Mouse (Mus musculus): ENCODE measurements around the gene Trpv3. TPM values are rescaled to one million over a fixed set of nuclear protein-coding genes. Genes with fewer than 3 reads are reported as not detected.

The Trpv3 gene
- polyA plus RNA-seq (2012; rRNA removed) = 0.01 and 0.06 TPM in 2 replicates

GRCm38 (mm10) chr11:73267267-73267666 lies at the start of gene Trpv3:
Gene Trpv3 (plus strand): TSS chr11:73267388.

GRCm38 (mm10) chr11:73233992-73234391 lies 33.2 kb upstream of the Trpv3 start, which contains the start of gene Trpv1:
Gene Trpv1 (plus strand): TSS chr11:73234292.

GRCm38 (mm10) chr11:73329442-73329841 lies 62.3 kb downstream of the Trpv3 start, which contains the start of the genes Aspa, Gm49340 and Spata22:
Gene Aspa (minus strand): TSS chr11:73329596.
Gene Gm49340 (plus strand): TSS chr11:73329741.
Gene Spata22 (plus strand): TSS chr11:73329741.

Other genes with a start within 250 kb of the Trpv3 start
- gene Camkk1, start 248.4 kb upstream of the Trpv3 start, polyA plus RNA-seq (2012; rRNA removed) = 5.3 and 7.2 TPM in 2 replicates
- gene Ncbp3, start 219.6 kb upstream of the Trpv3 start, polyA plus RNA-seq (2012; rRNA removed) = 9.6 and 11.2 TPM in 2 replicates
- 0.08 and 0.09 TPM in 2 replicates for gene Itgae, start 176.8 kb upstream of the Trpv3 start, polyA plus RNA-seq (2012; rRNA removed)
- 7.2 and 8.3 TPM in 2 replicates for gene Haspin, start 129.1 kb upstream of the Trpv3 start, polyA plus RNA-seq (2012; rRNA removed)
- gene P2rx5, start 107.0 kb upstream of the Trpv3 start, polyA plus RNA-seq (2012; rRNA removed) = 0.28 and 0.30 TPM in 2 replicates
- 54.9 and 65.4 TPM in 2 replicates for gene Emc6, start 90.4 kb upstream of the Trpv3 start, polyA plus RNA-seq (2012; rRNA removed)
- gene Tax1bp3, start 90.3 kb upstream of the Trpv3 start, polyA plus RNA-seq (2012; rRNA removed) = 36.6 and 91.2 TPM in 2 replicates
- 12.3 and 21.2 TPM in 2 replicates for gene Ctns, start 68.3 kb upstream of the Trpv3 start, polyA plus RNA-seq (2012; rRNA removed)
- gene Shpk, start 67.9 kb upstream of the Trpv3 start, polyA plus RNA-seq (2012; rRNA removed) = 0.91 and 1.5 TPM in 2 replicates
- gene Trpv1, start 33.1 kb upstream of the Trpv3 start, polyA plus RNA-seq (2012; rRNA removed) = 0.04 and 0.05 TPM in 2 replicates
- 0.25 and 0.46 TPM in 2 replicates for gene Aspa, start 62.2 kb downstream of the Trpv3 start, polyA plus RNA-seq (2012; rRNA removed)
- gene Gm49340, start 62.4 kb downstream of the Trpv3 start, polyA plus RNA-seq (2012; rRNA removed) = not detected in 2 replicates
- gene Spata22, start 62.4 kb downstream of the Trpv3 start, polyA plus RNA-seq (2012; rRNA removed) = 0.13 TPM in 1 of 2 replicates, not detected in the other
- gene Olfr20, start 83.4 kb downstream of the Trpv3 start, polyA plus RNA-seq (2012; rRNA removed) = not detected in 2 replicates
- gene Olfr376, start 103.9 kb downstream of the Trpv3 start, polyA plus RNA-seq (2012; rRNA removed) = not detected in 2 replicates
- not detected in 2 replicates for gene Olfr1, start 132.2 kb downstream of the Trpv3 start, polyA plus RNA-seq (2012; rRNA removed)
- not detected in 2 replicates for gene Olfr378, start 161.1 kb downstream of the Trpv3 start, polyA plus RNA-seq (2012; rRNA removed)
- gene Olfr380, start 190.1 kb downstream of the Trpv3 start, polyA plus RNA-seq (2012; rRNA removed) = not detected in 2 replicates
- not detected in 2 replicates for gene Olfr381, start 224.2 kb downstream of the Trpv3 start, polyA plus RNA-seq (2012; rRNA removed)
- not detected in 2 replicates for gene Olfr382, start 249.8 kb downstream of the Trpv3 start, polyA plus RNA-seq (2012; rRNA removed)